Mouse (Mus musculus) heart, embryonic 16.5 days (tissue): ENCODE results near the gene Noxred1. TPM values are rescaled to one million over a fixed set of nuclear protein-coding genes. Genes with fewer than 3 reads are reported as not detected.
"Not testable (repeated sequence)": the region's sequence is repeated elsewhere in the genome, so short reads cannot be mapped to it uniquely, and the experiment has no call there.

Experiments
- ATAC-seq: fragments of 200-750 bp; cut with Nextera tagmentation; replicated peaks from 2 replicates; pipeline ENCODE4 v1.8.0; 2017; ENCODE audit warnings: moderate number of reproducible peaks; ENCODE audit not compliant: insufficient read depth, low FRiP score; ENCODE audit errors: extremely low read depth
- H3K27ac ChIP-seq: fragments of 300-500 bp; sonication (generic); 2 replicates; pipeline ENCODE4 v1.5.1; 2014; ENCODE audit warnings: mild to moderate bottlenecking, low read length, control low read depth, moderate library complexity
- H3K27me3 ChIP-seq: fragments of 300-500 bp; sonication (generic); 2 replicates; pipeline ENCODE4 v1.6.1; 2014; ENCODE audit warnings: low read length, mixed read lengths; ENCODE audit not compliant: control insufficient read depth, insufficient read depth
- H3K36me3 ChIP-seq: fragments of 300-500 bp; sonication (generic); 2 replicates; pipeline ENCODE4 v1.6.1; 2014; ENCODE audit not compliant: control insufficient read depth, insufficient read depth
- H3K4me1 ChIP-seq: fragments of 300-500 bp; sonication (generic); 2 replicates; pipeline ENCODE4 v1.6.1; 2014; ENCODE audit warnings: low read length, mixed read lengths; ENCODE audit not compliant: control insufficient read depth, insufficient read depth
- H3K4me2 ChIP-seq: fragments of 300-500 bp; sonication (generic); 2 replicates; pipeline ENCODE4 v1.6.1; 2014; ENCODE audit warnings: low read depth, mild to moderate bottlenecking, control low read depth, low read length
- H3K4me3 ChIP-seq: fragments of 300-500 bp; sonication (generic); 2 replicates; pipeline ENCODE4 v1.5.1; 2014; ENCODE audit warnings: mild to moderate bottlenecking, control low read depth, low read length
- H3K9ac ChIP-seq: fragments of 300-500 bp; sonication (generic); 2 replicates; pipeline ENCODE4 v1.6.1; 2014; ENCODE audit warnings: low read length, control low read depth
- H3K9me3 ChIP-seq: fragments of 300-500 bp; sonication (generic); replicated peaks from 2 replicates; pipeline ENCODE4 v1.6.1; 2016; ENCODE audit warnings: low read length; ENCODE audit not compliant: control insufficient read depth
- WGBS: fragments of 180-500 bp; shearing (Covaris S2); extraction: QIAGEN DNeasy Blood & Tissue Kit; methylation state at CpG from one replicate; pipeline ENCODE4 v1.1.7; 2014; 5-methylcytosine and 5-hydroxymethylcytosine counted together
- polyA plus RNA-seq: library from polyadenylated mRNA; unstranded; fragments of >200 nt; fragmentation: Nextera tagmentation; extraction: Ambion mirVana; gene quantifications from 2 replicates; pipeline ENCODE4 v1.2.1, GENCODE M21; 2015

The Noxred1 gene
- polyA plus RNA-seq, 1 experiment from 2014 or later, result 0.70 TPM

DNA sequence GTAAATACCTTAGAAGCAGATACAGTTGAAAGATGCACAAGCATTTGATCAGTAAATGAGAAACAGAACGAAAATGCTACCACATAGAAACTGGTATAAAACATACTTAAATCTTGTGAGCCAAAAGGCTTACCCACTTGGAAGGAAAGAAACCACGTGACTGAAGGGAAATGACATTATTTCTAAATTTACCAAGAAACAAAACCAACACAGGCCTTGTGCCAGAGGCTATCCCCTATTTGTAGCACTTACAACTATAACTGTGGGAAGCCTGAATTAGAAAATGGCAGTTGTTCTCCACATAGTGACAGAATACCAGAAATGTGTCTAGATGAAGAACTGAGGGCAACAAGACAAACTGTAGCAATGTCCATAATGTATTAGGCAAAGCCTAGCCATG lies 22.5 kb downstream of the Noxred1 start:
- Histone ChIP-seq H3K36me3 (no peaks in the 10 kb centered on the region), H3K27me3 (no peaks in the 10 kb centered on the region), H3K9ac (no peak overlapping the region), H3K4me2 (no peak overlapping the region), H3K9me3 (no peaks in the 10 kb centered on the region), H3K4me3 (no peak overlapping the region), H3K27ac (no peak overlapping the region), H3K4me1 (peaks cover 3% of the 10 kb centered on the region; the same call in 1 of the 2 replicates)
- ATAC-seq, result no peak
- 70% methylated on average over 2 of the region's 2 CpGs for WGBS

DNA sequence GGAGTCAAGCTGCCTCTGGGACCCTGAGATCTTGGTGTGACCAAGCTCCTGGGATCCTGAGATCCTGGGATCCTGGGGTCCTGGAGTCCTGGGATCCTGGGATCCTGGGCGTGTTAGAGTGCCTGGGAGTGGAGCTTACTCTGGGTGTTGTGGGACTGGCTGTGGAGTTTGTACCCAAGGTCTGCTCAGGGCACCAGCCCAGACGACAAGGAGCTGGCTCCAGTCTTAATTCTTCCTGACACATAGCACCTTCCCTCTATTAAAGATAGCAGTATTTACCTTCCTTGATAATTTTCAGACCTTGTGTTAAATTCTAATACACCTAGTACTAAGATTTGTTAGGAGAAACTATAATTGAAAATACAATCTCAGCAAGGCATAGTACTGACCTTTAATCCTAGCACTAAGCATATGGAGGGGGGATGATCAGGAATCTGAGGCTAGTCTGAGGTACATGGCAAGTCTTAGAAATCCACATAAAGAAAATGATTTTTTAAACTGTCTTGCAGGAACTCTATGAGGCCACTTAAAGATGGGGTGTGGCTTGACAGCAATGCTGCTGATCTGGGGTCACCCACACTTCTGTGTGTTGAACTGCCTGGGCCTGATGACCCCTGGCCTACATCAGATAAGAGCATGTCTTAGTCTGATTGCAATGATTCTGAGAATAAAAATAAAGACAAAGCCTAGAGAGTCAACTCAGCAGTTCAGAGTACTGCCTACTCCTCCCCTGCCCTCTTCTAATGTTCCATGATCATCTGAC lies 25.5 kb downstream of the Noxred1 start:
- Histone ChIP-seq H3K36me3 (no peaks in the 10 kb centered on the region), H3K4me2 (no peak overlapping the region), H3K27ac (no peak overlapping the region), H3K4me3 (no peak overlapping the region), H3K9ac (no peak overlapping the region), H3K27me3 (no peaks in the 10 kb centered on the region), H3K9me3 (no peaks in the 10 kb centered on the region), H3K4me1 (no peaks in the 10 kb centered on the region)
- no peak for ATAC-seq
- 53% methylated on average over 2 of the region's 2 CpGs for WGBS

DNA sequence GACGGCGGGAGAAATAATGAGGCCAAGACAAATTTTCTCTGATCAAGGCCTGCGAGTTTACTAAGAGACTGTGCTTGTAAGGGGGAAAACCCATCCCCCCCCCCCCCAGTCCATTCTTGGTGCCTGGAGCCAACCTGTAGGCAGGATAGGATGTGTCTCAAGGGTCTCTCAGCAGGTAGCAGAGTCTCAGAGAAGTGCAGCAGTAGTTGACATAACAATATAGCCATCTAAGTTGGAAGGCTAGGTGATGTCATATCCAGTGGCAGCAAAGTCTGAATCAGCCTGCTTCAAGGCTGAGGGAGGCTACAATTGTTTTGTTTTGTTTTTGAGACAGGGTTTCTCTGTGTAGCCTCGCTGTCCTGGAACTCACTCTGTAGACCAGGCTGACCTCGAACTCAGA lies 32.7 kb downstream of the Noxred1 start:
- H3K4me3 ChIP-seq, H3K36me3 ChIP-seq, H3K27me3 ChIP-seq, H3K4me2 ChIP-seq, H3K4me1 ChIP-seq, ATAC-seq, H3K9ac ChIP-seq, H3K27ac ChIP-seq, H3K9me3 ChIP-seq: not testable (repeated sequence)
- 82% methylated on average over 5 of the region's 5 CpGs for WGBS

DNA sequence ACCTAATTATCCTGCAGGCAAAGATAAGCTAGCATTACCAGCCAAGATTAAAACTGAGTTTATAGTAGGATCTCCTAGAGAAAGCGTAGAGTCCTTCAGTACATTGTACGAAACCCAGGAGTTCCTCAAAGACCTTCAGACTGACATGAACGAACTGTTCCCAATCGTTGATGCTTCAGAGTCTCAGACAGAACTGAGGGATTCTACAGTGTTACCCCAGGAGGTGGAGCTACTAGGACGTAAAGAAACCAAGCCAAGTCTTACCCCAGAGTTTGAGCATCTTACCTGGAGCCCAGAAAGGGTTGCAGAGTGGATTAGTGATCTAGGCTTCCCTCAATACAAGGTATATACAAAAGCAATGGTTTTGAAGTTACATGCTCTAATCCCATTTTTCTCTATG lies 36.8 kb downstream of the Noxred1 start:
- no peaks in the 10 kb centered on the region for H3K36me3 ChIP-seq
- H3K27ac ChIP-seq, result no peak overlapping the region
- no peaks in the 10 kb centered on the region for H3K27me3 ChIP-seq
- no peak overlapping the region for H3K4me3 ChIP-seq
- 63% methylated on average over 5 of the region's 5 CpGs for WGBS
- H3K9ac ChIP-seq, result no peak overlapping the region
- ATAC-seq, result no peak
- H3K9me3 ChIP-seq, result no peaks in the 10 kb centered on the region
- no peak overlapping the region for H3K4me2 ChIP-seq
- peaks cover 4% of the 10 kb centered on the region; the same call in 1 of the 2 replicates for H3K4me1 ChIP-seq

DNA sequence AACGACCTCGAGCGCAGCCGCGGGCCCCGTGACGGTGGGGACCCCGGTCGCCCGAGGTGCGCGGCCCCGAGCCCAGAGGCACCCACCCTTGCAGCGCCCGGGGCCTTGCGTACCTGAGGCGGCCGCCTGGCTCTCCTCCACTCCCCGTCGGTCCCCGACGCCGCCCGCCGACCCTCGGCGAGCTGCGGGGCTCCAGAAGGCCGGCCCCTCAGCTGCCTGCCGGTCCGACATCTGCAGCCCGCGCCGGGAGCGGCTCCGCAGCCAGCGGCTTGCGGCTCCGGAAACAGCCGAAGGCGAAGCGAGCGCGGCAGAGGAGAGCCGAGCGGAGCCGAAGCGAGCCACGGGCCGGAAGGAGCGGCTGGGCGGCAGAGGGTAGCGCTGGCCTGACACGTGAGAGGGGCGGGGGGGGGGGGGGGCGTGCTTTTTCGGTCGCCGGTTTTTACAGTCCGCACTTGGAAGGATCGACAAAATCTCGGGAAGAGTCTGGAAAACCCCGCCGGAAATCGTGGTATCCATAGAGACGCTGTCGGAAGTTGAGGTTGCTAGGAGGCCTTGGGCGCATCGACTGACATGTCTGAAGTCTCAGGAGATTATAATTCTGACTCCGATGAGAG lies 38.5 kb downstream of the Noxred1 start, which contains the start of gene Tmed8:
Gene Tmed8 (minus strand): TSS at position 482 of the 614 bp plus-strand sequence.
- ATAC-seq, result peak; percentile 94
- Histone ChIP-seq H3K27me3 (no peaks in the 10 kb centered on the region), H3K4me2 (peak within 1 kb of the TSS; percentile 95), H3K9me3 (no peaks in the 10 kb centered on the region), H3K27ac (peak within 1 kb of the TSS; percentile 51), H3K9ac (peak within 1 kb of the TSS; percentile 88), H3K4me1 (peaks cover 4% of the 10 kb centered on the region; the same call in 1 of the 2 replicates), H3K36me3 (no peaks in the 10 kb centered on the region), H3K4me3 (peak within 1 kb of the TSS; percentile 81)
- WGBS, result under 1% methylated on average over 64 of the region's 70 CpGs

DNA sequence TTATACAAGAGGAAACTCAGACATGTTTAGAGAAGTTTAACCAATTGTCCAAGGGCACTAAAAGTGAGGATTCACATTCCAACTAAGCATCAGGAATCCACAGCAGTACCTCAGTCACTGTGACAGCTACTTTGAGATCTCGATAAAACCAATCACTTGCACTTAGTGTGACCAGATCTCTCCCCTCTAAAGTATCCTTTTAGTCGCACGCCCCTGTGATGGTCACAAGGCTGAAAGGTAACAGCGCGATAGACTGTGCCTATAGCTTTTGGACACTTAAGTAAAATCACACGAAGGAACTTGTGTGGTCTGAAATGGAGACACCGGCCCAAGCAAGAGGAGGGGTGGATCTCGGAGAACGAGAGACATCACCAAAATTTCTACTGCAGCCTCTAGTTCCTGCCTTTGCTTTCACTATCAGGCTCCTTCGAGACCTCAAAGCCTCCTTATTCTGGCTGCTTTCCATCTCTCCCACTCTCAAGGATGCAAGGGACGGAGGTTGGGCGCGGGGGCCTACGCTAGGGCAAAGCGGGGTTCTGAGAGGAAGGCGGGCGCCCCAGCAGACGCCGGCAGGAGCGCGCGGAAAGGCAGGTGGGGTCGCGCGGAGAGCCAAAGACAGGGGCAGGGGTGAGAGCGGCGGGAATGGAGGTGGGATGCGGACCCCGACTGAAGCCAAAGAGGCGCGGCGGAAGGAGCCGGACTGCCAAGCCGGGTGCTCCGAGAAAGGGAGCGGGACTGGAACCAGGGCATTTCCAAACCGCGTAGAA lies 39.1 kb downstream of the Noxred1 start, which contains the start of gene Samd15:
Gene Samd15 (plus strand): TSS at position 518 of the 767 bp plus-strand sequence.
- peak within 1 kb of the TSS; percentile 51 for H3K27ac ChIP-seq
- ATAC-seq, result peak; percentile 72

DNA sequence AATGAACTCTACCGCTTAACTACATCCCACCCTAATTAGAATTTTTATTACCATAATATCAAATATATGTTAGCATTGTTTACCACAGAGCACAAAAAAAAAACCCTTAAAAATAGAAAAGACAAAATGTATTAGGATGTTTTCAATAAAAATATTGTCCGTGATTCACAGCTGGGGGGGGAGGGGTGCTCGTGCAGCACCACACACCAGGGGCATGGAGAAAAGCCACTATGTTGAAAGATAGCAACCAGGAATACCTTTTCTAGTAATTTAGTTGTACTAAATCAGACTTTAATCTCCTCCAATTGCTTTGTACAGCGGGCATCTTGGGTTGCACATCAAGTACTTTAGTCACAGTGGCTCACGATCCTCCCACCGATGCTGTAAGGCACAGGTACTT lies 39.7 kb downstream of the Noxred1 start:
- Histone ChIP-seq H3K36me3 (no peaks in the 10 kb centered on the region), H3K27ac (no peak overlapping the region), H3K4me1 (peaks cover 4% of the 10 kb centered on the region; the same call in 1 of the 2 replicates), H3K4me2 (peak overlapping the region; percentile 95), H3K9ac (no peak overlapping the region; the same call in 1 of the 2 replicates), H3K27me3 (no peaks in the 10 kb centered on the region), H3K9me3 (no peaks in the 10 kb centered on the region), H3K4me3 (peak overlapping the region; percentile 81)
- no peak for ATAC-seq
- 56% methylated on average over 6 of the region's 6 CpGs for WGBS

More for the DNA sequence above, 39.1 kb downstream of the Noxred1 start, which contains the start of gene Samd15:
- 1% methylated on average over 38 of the region's 38 CpGs for WGBS
- Histone ChIP-seq H3K9ac (peak within 1 kb of the TSS; percentile 88), H3K9me3 (no peaks in the 10 kb centered on the region), H3K4me1 (peaks cover 4% of the 10 kb centered on the region; the same call in 1 of the 2 replicates), H3K4me3 (peak within 1 kb of the TSS; percentile 81), H3K27me3 (no peaks in the 10 kb centered on the region), H3K36me3 (no peaks in the 10 kb centered on the region), H3K4me2 (peak within 1 kb of the TSS; percentile 95)

DNA sequence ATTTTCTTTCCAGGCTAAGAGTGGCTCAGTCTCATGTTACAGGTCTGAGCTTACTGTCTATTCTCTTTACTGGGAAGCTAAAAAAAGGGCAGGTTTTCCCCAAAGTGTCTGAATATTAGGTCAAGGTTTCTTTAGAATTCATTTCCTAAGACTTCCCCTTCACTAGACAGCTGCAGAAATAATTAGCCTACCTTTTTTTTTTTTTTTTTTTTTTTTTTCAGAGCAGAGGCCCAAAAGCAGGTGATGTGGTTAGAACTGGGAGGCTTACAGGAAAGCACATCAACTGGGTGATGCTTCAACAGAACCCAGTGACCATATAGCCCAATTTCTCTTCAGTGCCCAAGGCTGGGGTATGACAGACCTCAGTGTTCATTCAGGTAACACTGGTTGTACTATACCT lies 42.2 kb downstream of the Noxred1 start:
- no peaks in the 10 kb centered on the region for H3K9me3 ChIP-seq
- H3K36me3 ChIP-seq, result no peaks in the 10 kb centered on the region
- H3K9ac ChIP-seq, result no peak overlapping the region
- no peaks in the 10 kb centered on the region for H3K27me3 ChIP-seq
- peaks cover 4% of the 10 kb centered on the region; the same call in 1 of the 2 replicates for H3K4me1 ChIP-seq
- no peak overlapping the region for H3K27ac ChIP-seq
- H3K4me3 ChIP-seq, result no peak overlapping the region
- H3K4me2 ChIP-seq, result no peak overlapping the region
- no peak for ATAC-seq
